Mouse (Mus musculus) G1E (cell line): ENCODE measurements around the gene Ptrh1. TPM values are rescaled to one million over a fixed set of nuclear protein-coding genes. Genes with fewer than 3 reads are reported as not detected.

ENCODE experiments used
- ATAC-seq: 2 replicates; pipeline ENCODE4 v1.8.0; 2016; ENCODE audit warnings: mild to moderate bottlenecking; ENCODE audit not compliant: insufficient number of reproducible peaks, poor library complexity, low FRiP score, severe bottlenecking; ENCODE audit errors: extremely low read depth
- DNase-seq: peaks from one replicate; pipeline ENCODE4 v3.0.0; 2012; ENCODE audit warnings: low spot score
- H3K27me3 ChIP-seq: 2 replicates; pipeline ENCODE4 v1.6.1; 2012; ENCODE audit warnings: mild to moderate bottlenecking, low read length, inconsistent platforms; ENCODE audit not compliant: insufficient read depth
- H3K36me3 ChIP-seq: replicated peaks from 2 replicates; pipeline ENCODE3; 2012; ENCODE audit warnings: mild to moderate bottlenecking, inconsistent platforms
- H3K4me1 ChIP-seq: 2 replicates; pipeline ENCODE4 v1.6.1; 2012; ENCODE audit warnings: low read depth, low read length, inconsistent platforms, mixed read lengths; ENCODE audit not compliant: insufficient read depth
- H3K4me3 ChIP-seq: 2 replicates; pipeline ENCODE4 v1.5.1; 2012; ENCODE audit warnings: low read depth, mild to moderate bottlenecking, inconsistent platforms, low read length, moderate library complexity, mixed read lengths
- H3K9me3 ChIP-seq: replicated peaks from 2 replicates; pipeline ENCODE4 v1.6.1; 2012; ENCODE audit warnings: inconsistent platforms
- CTCF ChIP-seq: IDR thresholded peaks from 2 replicates; pipeline ENCODE4 v1.5.1; 2012; ENCODE audit warnings: low read depth, low read length, inconsistent platforms, mixed read lengths
- GATA1 ChIP-seq: IDR thresholded peaks from 2 replicates; pipeline ENCODE4 v1.6.1; 2012; ENCODE audit warnings: borderline replicate concordance, low read length, inconsistent platforms, mixed read lengths
- GATA2 ChIP-seq: IDR thresholded peaks from 2 replicates; pipeline ENCODE4 v1.6.1; 2012; ENCODE audit warnings: low read depth, low read length, inconsistent platforms, borderline replicate concordance
- POLR2AphosphoS5 ChIP-seq: IDR thresholded peaks from 2 replicates; pipeline ENCODE4 v1.6.1; 2012; ENCODE audit warnings: low read depth, low read length, inconsistent platforms; ENCODE audit not compliant: insufficient replicate concordance
- TAL1 ChIP-seq: conservative IDR thresholded peaks from 2 replicates; pipeline ENCODE4 v1.6.1; 2012; ENCODE audit warnings: low read depth, low read length, inconsistent platforms, mixed read lengths
- polyA plus RNA-seq: library from polyadenylated mRNA; stranded (reverse); fragments of >175 nt; gene quantifications from 2 replicates; pipeline ENCODE4 v1.2.3, GENCODE M21; 2012
- total RNA-seq, 2 experiments: library from RNA; stranded (forward) in 1 of 2; stranded (reverse) in 1 of 2; fragments of 200-1000 nt in 1 of 2; fragments of >200 nt in 1 of 2; fragmentation: Nextera tagmentation in 1 of 2; gene quantifications; 2 replicates each; pipeline ENCODE4 v1.2.3; 2014 to 2017

Ptrh1 gene
- total and polyA plus RNA-seq, 3 experiments, result 3.4 to 5.0 (median 4.3) TPM

GRCm38 (mm10) chr2:32821041-32821802 lies 45.6 kb downstream of the Ptrh1 start:
- H3K36me3 ChIP-seq, result peaks cover 40% of the 10 kb centered on the region
- TF ChIP-seq TAL1, result no peak
- no peak for TF ChIP-seq GATA1
- TF ChIP-seq POLR2AphosphoS5, result no peak
- no peak for TF ChIP-seq CTCF
- TF ChIP-seq GATA2, result no peak
- no peak overlapping the region for H3K4me3 ChIP-seq
- no peaks in the 10 kb centered on the region for H3K9me3 ChIP-seq
- peak; percentile 15 for DNase-seq
- H3K27me3 ChIP-seq, result no peaks in the 10 kb centered on the region; the same call in 1 of the 2 replicates
- ATAC-seq, result no peak
- peaks cover 2% of the 10 kb centered on the region; the same call in 1 of the 2 replicates for H3K4me1 ChIP-seq

GRCm38 (mm10) chr2:32822643-32823042 lies 47.1 kb downstream of the Ptrh1 start:
- ATAC-seq (no peak), DNase-seq (no peak)
- no peak for TF ChIP-seq CTCF
- TF ChIP-seq GATA2, result no peak
- Histone ChIP-seq H3K4me3 (no peak overlapping the region), H3K9me3 (no peaks in the 10 kb centered on the region), H3K27me3 (no peaks in the 10 kb centered on the region; the same call in 1 of the 2 replicates), H3K4me1 (peaks cover 2% of the 10 kb centered on the region; the same call in 1 of the 2 replicates), H3K36me3 (peaks cover 31% of the 10 kb centered on the region)

- no peaks in the 10 kb centered on the region; the same call in 1 of the 2 replicates for H3K27me3 ChIP-seq
- H3K9me3 ChIP-seq, result no peaks in the 10 kb centered on the region
- H3K36me3 ChIP-seq, result peaks cover 26% of the 10 kb centered on the region
- DNase-seq (no peak), ATAC-seq (no peak)
- H3K4me1 ChIP-seq, result peaks cover 2% of the 10 kb centered on the region; the same call in 1 of the 2 replicates
- H3K4me3 ChIP-seq, result no peak overlapping the region
- no peak for TF ChIP-seq POLR2AphosphoS5
- TF ChIP-seq CTCF, result no peak
- TF ChIP-seq TAL1, result no peak
- TF ChIP-seq GATA2, result no peak
- no peak for TF ChIP-seq GATA1
These were observed 47.6 kb downstream of the Ptrh1 start for GRCm38 (mm10) chr2:32823153-32823552.

- TF ChIP-seq GATA2 (no peak), POLR2AphosphoS5 (no peak), GATA1 (no peak), TAL1 (no peak), CTCF (no peak)
- Histone ChIP-seq H3K27me3 (no peaks in the 10 kb centered on the region; the same call in 1 of the 2 replicates), H3K4me1 (peaks cover 2% of the 10 kb centered on the region; the same call in 1 of the 2 replicates), H3K36me3 (peaks cover 24% of the 10 kb centered on the region), H3K4me3 (no peak overlapping the region), H3K9me3 (no peaks in the 10 kb centered on the region)
- DNase-seq (no peak), ATAC-seq (no peak)
These were observed 48.1 kb downstream of the Ptrh1 start for GRCm38 (mm10) chr2:32823579-32824154.

GRCm38 (mm10) chr2:32824181-32824580 lies 48.6 kb downstream of the Ptrh1 start:
- peaks cover 7% of the 10 kb centered on the region for H3K4me1 ChIP-seq
- H3K36me3 ChIP-seq, result peaks cover 21% of the 10 kb centered on the region
- TF ChIP-seq POLR2AphosphoS5 (no peak), GATA2 (no peak), TAL1 (no peak), GATA1 (no peak), CTCF (no peak)
- DNase-seq (no peak), ATAC-seq (no peak)
- H3K9me3 ChIP-seq, result no peaks in the 10 kb centered on the region
- H3K4me3 ChIP-seq, result no peak overlapping the region
- no peaks in the 10 kb centered on the region; the same call in none of the 2 replicates for H3K27me3 ChIP-seq

- H3K4me3 ChIP-seq, result no peak overlapping the region
- ATAC-seq, result no peak
- no peaks in the 10 kb centered on the region for H3K9me3 ChIP-seq
- DNase-seq, result no peak
- H3K27me3 ChIP-seq, result no peaks in the 10 kb centered on the region; the same call in none of the 2 replicates
- no peak for TF ChIP-seq CTCF
- no peak for TF ChIP-seq POLR2AphosphoS5
- H3K36me3 ChIP-seq, result peaks cover 19% of the 10 kb centered on the region
- peaks cover 8% of the 10 kb centered on the region for H3K4me1 ChIP-seq
These were observed 49.2 kb downstream of the Ptrh1 start for GRCm38 (mm10) chr2:32824778-32825177.
